Mouse (Mus musculus) embryo, embryonic 9.5 days (tissue): ENCODE results near the gene Ube2j2.

ENCODE experiments used
- DNase-seq: peaks from one replicate; pipeline ENCODE4 v3.0.0-alpha.2; 2017; ENCODE audit errors: extremely low spot score

Gene Ube2j2

GRCm38 (mm10) chr4:155963106-155963505, 19.5 kb downstream of the Ube2j2 start:
- DNase-seq, result no peak

- no peak for DNase-seq
Observed at GRCm38 (mm10) chr4:155964396-155964795, 20.8 kb downstream of the Ube2j2 start.

DNA sequence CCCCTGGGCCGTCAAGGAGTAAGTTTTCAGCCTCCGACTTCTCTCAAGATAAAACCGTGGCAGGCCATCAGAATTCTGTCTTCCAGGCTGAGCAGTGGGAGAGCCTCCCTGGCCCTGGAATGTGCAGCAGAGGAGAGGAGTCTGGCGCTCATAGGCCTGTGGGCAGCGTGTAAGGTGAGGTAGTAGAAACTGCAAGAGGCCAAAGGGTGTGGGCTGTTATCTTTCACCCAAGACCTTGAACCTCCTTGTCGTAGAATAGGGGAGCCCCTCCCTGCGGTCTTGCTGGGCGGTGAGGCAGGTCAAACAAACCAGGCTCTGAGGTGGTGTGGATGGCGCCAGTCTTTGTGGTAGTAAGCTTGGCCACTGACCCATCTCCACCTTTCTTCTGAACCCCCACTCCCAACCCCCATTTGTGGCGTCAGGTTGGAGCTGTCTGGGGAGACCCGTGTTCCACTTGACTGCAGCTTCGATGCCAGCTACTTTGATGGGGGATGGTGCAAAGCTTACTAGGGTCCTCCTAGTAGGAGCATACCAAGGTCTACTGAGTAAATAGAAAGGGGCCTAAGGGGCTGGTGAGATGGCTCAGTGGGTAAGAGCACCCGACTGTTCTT, 25.5 kb downstream of the Ube2j2 start:
- no peak for DNase-seq

- DNase-seq, result no peak
Observed at GRCm38 (mm10) chr4:155970286-155970685, 26.7 kb downstream of the Ube2j2 start.

DNA sequence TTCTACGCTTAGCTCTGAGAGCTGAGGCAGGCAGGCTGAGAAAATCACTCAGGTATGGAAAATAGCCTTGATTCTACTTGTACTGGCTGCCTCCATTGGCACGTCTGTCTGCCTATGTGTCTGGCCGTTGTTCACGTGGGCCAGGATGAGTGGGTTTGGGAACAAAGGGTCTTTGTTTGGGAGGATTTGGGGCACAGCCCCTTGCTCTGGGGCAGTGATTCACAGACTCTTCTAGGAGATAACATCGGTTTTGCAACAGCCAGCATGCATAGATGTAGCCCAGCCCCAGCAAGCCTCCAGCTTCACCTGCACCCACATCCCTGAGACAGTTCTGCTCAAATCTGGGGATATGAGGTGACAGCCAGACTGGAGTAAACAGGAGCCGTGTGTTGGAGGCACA, 29.0 kb downstream of the Ube2j2 start:
- no peak for DNase-seq

- no peak for DNase-seq
Observed at GRCm38 (mm10) chr4:155973239-155973638, 29.6 kb downstream of the Ube2j2 start.

GRCm38 (mm10) chr4:155981436-155982082, 37.9 kb downstream of the Ube2j2 start:
- no peak for DNase-seq

GRCm38 (mm10) chr4:155983788-155984187, 40.2 kb downstream of the Ube2j2 start:
- no peak for DNase-seq

- peak; percentile 7 for DNase-seq
Observed at GRCm38 (mm10) chr4:155991211-155991907, 47.7 kb downstream of the Ube2j2 start.

GRCm38 (mm10) chr4:155991908-155992230, 48.2 kb downstream of the Ube2j2 start:
- DNase-seq, result no peak

- peak; percentile 86 for DNase-seq
Observed at GRCm38 (mm10) chr4:155992241-155992905, 48.7 kb downstream of the Ube2j2 start, which contains the start of the genes B3galt6 and Sdf4. Gene B3galt6, minus strand, starts transcription at chr4:155992649. Gene Sdf4, plus strand, starts transcription at chr4:155992872.

DNA sequence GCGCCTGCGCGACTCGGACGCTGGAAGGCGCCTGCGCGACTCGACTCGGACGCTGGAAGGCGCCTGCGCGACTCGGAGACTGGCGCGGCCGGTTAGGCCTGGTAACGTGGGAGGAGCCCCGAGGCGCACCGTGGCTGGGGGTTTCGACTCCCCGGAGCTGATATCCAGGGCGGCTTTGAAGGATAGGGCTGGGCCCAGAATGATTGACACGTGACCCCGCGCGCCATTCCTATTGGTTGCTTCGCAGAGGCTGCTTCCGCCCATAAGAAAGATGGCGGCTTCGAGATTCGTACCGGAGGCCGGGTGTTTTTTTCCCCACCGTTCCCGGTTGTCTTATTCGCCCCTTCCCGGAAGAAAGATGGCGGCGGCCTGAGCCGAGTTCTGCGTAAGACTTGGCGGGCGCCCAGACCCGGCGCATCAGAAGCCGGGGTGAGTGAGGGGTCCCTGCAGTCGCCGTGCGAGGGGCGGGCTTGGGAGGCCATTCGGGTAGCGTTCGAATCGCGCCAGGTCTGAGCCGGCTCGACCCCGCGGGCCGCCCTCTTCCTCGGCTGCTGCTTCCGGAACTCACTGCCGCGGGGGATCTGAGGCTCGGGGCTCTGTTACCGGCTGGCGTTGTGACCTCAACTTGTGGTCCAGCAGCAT, 49.4 kb downstream of the Ube2j2 start:
- DNase-seq, result peak; percentile 95

DNA sequence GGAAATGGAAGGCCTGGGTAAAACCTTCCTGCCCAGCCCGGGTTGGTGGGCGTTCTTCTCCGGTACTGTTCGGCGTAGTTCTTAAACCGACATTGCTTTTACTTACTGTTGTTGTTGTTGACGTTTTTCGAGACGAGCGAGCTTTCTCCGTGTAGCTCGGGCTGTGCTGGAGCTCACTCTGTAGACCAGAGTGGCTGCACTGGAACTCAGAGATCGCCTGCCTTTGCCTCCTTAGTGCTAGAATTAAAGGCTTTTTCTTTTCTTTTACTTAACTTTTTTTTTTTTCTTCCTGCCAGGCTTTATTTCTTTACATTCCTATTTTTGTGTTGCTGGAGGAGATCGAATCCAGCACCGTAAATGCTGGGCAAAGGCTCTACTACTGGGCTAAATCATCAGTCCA, 50.0 kb downstream of the Ube2j2 start:
- DNase-seq, result no peak

GRCm38 (mm10) chr4:156004109-156004508, 60.5 kb downstream of the Ube2j2 start:
- no peak for DNase-seq

DNA sequence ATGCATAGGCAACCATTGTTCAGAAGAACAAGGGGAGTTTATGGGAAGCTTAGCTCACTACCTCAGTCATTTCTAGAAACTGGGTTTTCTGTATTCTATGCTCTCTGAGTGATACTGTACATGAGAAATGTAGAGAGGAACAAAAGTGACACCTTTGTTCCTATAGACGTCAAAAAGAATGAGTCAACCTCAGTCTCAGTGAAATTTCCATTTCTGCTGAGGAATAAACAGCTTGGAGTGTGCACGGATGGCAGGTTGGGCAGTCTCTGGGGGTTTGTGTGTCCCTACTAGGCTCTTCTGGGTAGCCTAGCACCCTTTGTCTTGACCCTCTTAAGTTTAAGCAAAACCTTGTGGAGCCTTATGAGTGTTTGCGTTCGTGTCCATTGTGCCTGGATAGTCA, 64.7 kb downstream of the Ube2j2 start:
- DNase-seq, result no peak
